Mouse (Mus musculus): Measurements from ENCODE around the gene Cflar. TPM values are rescaled to one million over a fixed set of nuclear protein-coding genes. Genes with fewer than 3 reads are reported as not detected.
A peak's percentile ranks its signal among the peaks of the same experiment; 100 is the strongest.

Cflar gene
- total and polyA plus RNA-seq, 3 experiments, result 35.7 to 81.1 (median 49.2) TPM

GRCm38 (mm10) chr1:58715536-58715935 lies 4.2 kb downstream of the Cflar start:
- dilution Hi-C loops (cut with MboI; ENCODE audit: extremely low pct_ligation_motif_present, extremely low pct_unique_long_range_greater_than_20kb, low sequenced_read_pairs), result no loop called here
- in situ Hi-C loops (cut with MboI; ENCODE audit: low pct_ligation_motif_present, low pct_unique_long_range_greater_than_20kb, low sequenced_read_pairs), result no loop called here
- no peaks in the 10 kb centered on the region for H3K27me3 ChIP-seq (replicated peaks)
- peak overlapping the region; percentile 42 for H3K4me2 ChIP-seq (ENCODE audit: insufficient read depth, low read depth, poor library complexity, severe bottlenecking)
- peaks cover 27% of the 10 kb centered on the region for H3K79me2 ChIP-seq (replicated peaks; ENCODE audit: control insufficient read depth, extremely low read depth, insufficient read depth, poor library complexity, severe bottlenecking)
- no peak for DNase-seq (ENCODE audit: extremely low read depth)
- H3K9me3 ChIP-seq (replicated peaks; ENCODE audit: low read length), result no peaks in the 10 kb centered on the region
- peaks cover 6 to 41% of the 10 kb centered on the region in 2 experiments; a peak in 3 of 4 replicates for H3K4me1 ChIP-seq (ENCODE audit: control insufficient read depth in 1 of 2, insufficient read depth in 2 of 2)
- no peak overlapping the region; the same call in 1 of the 2 replicates for H3K27ac ChIP-seq (ENCODE audit: insufficient read depth, low read depth)
- H3K4me3 ChIP-seq (replicated peaks in 1 of 3; ENCODE audit: low read depth in 2 of 3, low read length in 2 of 3, poor library complexity in 1 of 3), result no peak overlapping the region
- TF ChIP-seq NELFE (IDR thresholded peaks at IDR 0.05; ENCODE audit: low read depth, low read length) (no peak), TCF12 (IDR thresholded peaks at IDR 0.05; ENCODE audit: low read depth, low read length) (no peak), RAD21 (IDR thresholded peaks at IDR 0.05; ENCODE audit: low read depth, low read length) (no peak), ZMIZ1 (IDR thresholded peaks at IDR 0.05; ENCODE audit: low read depth, low read length) (no peak), PAX5 (IDR thresholded peaks at IDR 0.05; ENCODE audit: low read length) (no peak), CTCF (conservative IDR thresholded peaks at IDR 0.05 in 1 of 2, IDR thresholded peaks at IDR 0.05 in 1 of 2; ENCODE audit: low read depth in 2 of 2, low read length in 2 of 2) (no peak), GABPA (IDR thresholded peaks at IDR 0.05; ENCODE audit: insufficient replicate concordance, low read depth, low read length) (no peak), ELF1 (IDR thresholded peaks at IDR 0.05; ENCODE audit: low read depth, low read length) (no peak), TBP (conservative IDR thresholded peaks at IDR 0.05; ENCODE audit: low read depth, low read length) (no peak), SMC3 (IDR thresholded peaks at IDR 0.05; ENCODE audit: low read depth, low read length) (no peak)
- peaks cover 17 to 42% of the 10 kb centered on the region in 2 experiments for H3K36me3 ChIP-seq (replicated peaks in 1 of 2; ENCODE audit: control insufficient read depth in 1 of 2, insufficient read depth in 1 of 2, low read length in 1 of 2)
- H3K9ac ChIP-seq (ENCODE audit: insufficient read depth, low read depth), result peak overlapping the region; percentile 31; the same call in 1 of the 2 replicates

DNA sequence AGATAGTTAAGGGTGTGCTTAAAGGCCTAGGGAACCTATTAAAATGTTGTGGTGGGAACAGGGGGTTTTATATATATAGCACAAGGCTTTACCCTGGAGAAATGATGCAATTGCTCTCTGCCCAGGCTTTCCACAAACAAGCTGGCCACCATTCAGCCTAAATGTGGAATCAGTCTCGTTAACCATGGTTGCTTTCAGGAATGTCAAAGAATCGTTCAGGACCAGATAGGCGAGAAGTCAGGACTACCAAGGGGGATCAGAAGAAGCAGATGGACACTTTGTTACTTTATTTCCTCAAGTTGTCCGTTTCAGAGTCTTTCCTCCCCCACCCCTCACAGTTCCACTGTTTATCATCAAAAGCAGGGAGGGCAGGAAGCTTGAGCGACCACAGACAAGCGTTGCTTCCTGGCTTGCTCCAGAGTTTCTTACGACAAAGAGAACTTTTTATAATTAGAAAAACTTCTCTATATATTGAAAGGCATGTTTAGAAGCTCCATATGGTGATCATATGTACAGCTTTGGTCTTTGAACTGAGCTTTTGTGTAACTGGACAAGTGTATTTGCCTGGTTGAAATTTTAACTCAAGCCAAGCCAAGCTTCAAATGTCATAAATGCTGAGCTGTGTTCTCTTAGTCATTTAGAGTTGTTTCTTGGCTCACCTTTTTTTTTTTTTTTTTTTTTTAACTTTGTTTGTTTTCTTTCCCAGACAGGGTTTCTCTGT lies 5.0 kb downstream of the Cflar start:
- peaks cover 29% of the 10 kb centered on the region for H3K79me2 ChIP-seq (replicated peaks; ENCODE audit: control insufficient read depth, extremely low read depth, insufficient read depth, poor library complexity, severe bottlenecking)
- H3K27ac ChIP-seq (ENCODE audit: insufficient read depth, low read depth), result peak overlapping the region; percentile 47
- H3K9ac ChIP-seq (ENCODE audit: insufficient read depth, low read depth), result peak overlapping the region; percentile 31; the same call in 1 of the 2 replicates
- dilution Hi-C loops (cut with MboI; ENCODE audit: extremely low pct_ligation_motif_present, extremely low pct_unique_long_range_greater_than_20kb, low sequenced_read_pairs), result no loop called here
- H3K27me3 ChIP-seq (replicated peaks), result no peaks in the 10 kb centered on the region
- TF ChIP-seq ETS1 (conservative IDR thresholded peaks at IDR 0.05; ENCODE audit: low read depth, low read length) (0 out of 2 replicates have a peak, but pooled peaks have one; percentile 24), ZNF384 (IDR thresholded peaks at IDR 0.05; ENCODE audit: low read depth, low read length) (0 out of 2 replicates have a peak, but pooled peaks have one; percentile 21), JUND (conservative IDR thresholded peaks at IDR 0.05; ENCODE audit: low read depth, low read length) (no peak)
- DNase-seq (ENCODE audit: extremely low read depth), result no peak
- in situ Hi-C loops (cut with MboI; ENCODE audit: low pct_ligation_motif_present, low pct_unique_long_range_greater_than_20kb, low sequenced_read_pairs), result no loop called here
- H3K4me1 ChIP-seq (ENCODE audit: control insufficient read depth in 1 of 2, insufficient read depth in 2 of 2), result peaks cover 6 to 47% of the 10 kb centered on the region in 2 experiments; a peak in 3 of 4 replicates
- no peaks in the 10 kb centered on the region for H3K9me3 ChIP-seq (replicated peaks; ENCODE audit: low read length)
- H3K4me2 ChIP-seq (ENCODE audit: insufficient read depth, low read depth, poor library complexity, severe bottlenecking), result peak overlapping the region; percentile 42; the same call in 1 of the 2 replicates
- no peak overlapping the region for H3K4me3 ChIP-seq (replicated peaks in 1 of 3; ENCODE audit: low read depth in 2 of 3, low read length in 2 of 3, poor library complexity in 1 of 3)
- H3K36me3 ChIP-seq (replicated peaks in 1 of 2; ENCODE audit: control insufficient read depth in 1 of 2, insufficient read depth in 1 of 2, low read length in 1 of 2), result peaks cover 17 to 42% of the 10 kb centered on the region in 2 experiments

Data from CH12.LX (cell line).